Mouse (Mus musculus): ENCODE data around the gene Gm10518.
"Not testable (repeated sequence)": the region's sequence is repeated elsewhere in the genome, so short reads cannot be mapped to it uniquely, and the experiment has no call there.

Gm10518 gene

GRCm38 (mm10) chr1:179802610-179803512, at the start of gene Gm10518:
Gm10518 (plus strand) TSS chr1:179803376.
- DNase-seq (ENCODE audit: low spot score), result peak; percentile 66

- no peak for DNase-seq (ENCODE audit: low spot score)
These were observed 46.7 kb upstream of the Gm10518 start for GRCm38 (mm10) chr1:179756477-179756876.

GRCm38 (mm10) chr1:179760086-179760485, 43.1 kb upstream of the Gm10518 start:
- DNase-seq (ENCODE audit: low spot score), result no peak

GRCm38 (mm10) chr1:179760553-179760952, 42.6 kb upstream of the Gm10518 start:
- DNase-seq (ENCODE audit: low spot score), result no peak

GRCm38 (mm10) chr1:179776831-179777230, 26.3 kb upstream of the Gm10518 start:
- DNase-seq (ENCODE audit: low spot score), result no peak

- DNase-seq (ENCODE audit: low spot score), result no peak
These were observed 19.1 kb upstream of the Gm10518 start for GRCm38 (mm10) chr1:179784098-179784497.

- DNase-seq (ENCODE audit: low spot score), result no peak
These were observed 17.7 kb upstream of the Gm10518 start for GRCm38 (mm10) chr1:179785502-179785901.

GRCm38 (mm10) chr1:179787281-179787680, 15.9 kb upstream of the Gm10518 start:
- DNase-seq (ENCODE audit: low spot score), result no peak

- no peak for DNase-seq (ENCODE audit: low spot score)
These were observed 4.4 kb upstream of the Gm10518 start for GRCm38 (mm10) chr1:179798794-179799193.

- peak; percentile 99 for DNase-seq (ENCODE audit: low spot score)
These were observed 450 bp downstream of the Gm10518 start, which contains the start of gene Ahctf1 for GRCm38 (mm10) chr1:179803513-179804139. Ahctf1 (minus strand) TSS chr1:179803680.

GRCm38 (mm10) chr1:179804140-179804881, 1.1 kb downstream of the Gm10518 start:
- DNase-seq (ENCODE audit: low spot score), result no peak

- DNase-seq (ENCODE audit: low spot score), result no peak
These were observed 2.6 kb downstream of the Gm10518 start for GRCm38 (mm10) chr1:179805751-179806150.

- DNase-seq (ENCODE audit: low spot score), result no peak
These were observed 4.3 kb downstream of the Gm10518 start for GRCm38 (mm10) chr1:179807468-179807867.

- DNase-seq (ENCODE audit: low spot score), result no peak
These were observed 5.1 kb downstream of the Gm10518 start for GRCm38 (mm10) chr1:179808300-179808699.

GRCm38 (mm10) chr1:179813385-179813784, 10.2 kb downstream of the Gm10518 start:
- no peak for DNase-seq (ENCODE audit: low spot score)

- DNase-seq (ENCODE audit: low spot score), result no peak
These were observed 11.4 kb downstream of the Gm10518 start for GRCm38 (mm10) chr1:179814616-179815015.

- DNase-seq (ENCODE audit: low spot score), result not testable (repeated sequence)
These were observed 15.5 kb downstream of the Gm10518 start for GRCm38 (mm10) chr1:179818490-179819278.

- peak; percentile 25 for DNase-seq (ENCODE audit: low spot score)
These were observed 21.4 kb downstream of the Gm10518 start for GRCm38 (mm10) chr1:179824549-179824948.

GRCm38 (mm10) chr1:179828051-179828450, 24.9 kb downstream of the Gm10518 start:
- DNase-seq (ENCODE audit: low spot score), result no peak

- DNase-seq (ENCODE audit: low spot score), result no peak
These were observed 25.7 kb downstream of the Gm10518 start for GRCm38 (mm10) chr1:179828900-179829299.

- DNase-seq (ENCODE audit: low spot score), result no peak
These were observed 29.6 kb downstream of the Gm10518 start for GRCm38 (mm10) chr1:179832710-179833240.

Data from adipocyte (in vitro differentiated cells).